Mouse (Mus musculus) heart, embryonic 14.5 days (tissue): ENCODE data around the gene Spryd3. TPM values are rescaled to one million over a fixed set of nuclear protein-coding genes. Genes with fewer than 3 reads are reported as not detected.

Experiments used
- ATAC-seq: fragments of 200-750 bp; cut with Nextera tagmentation; 2 replicates; pipeline ENCODE4 v1.8.0; 2017; ENCODE audit warnings: low read depth, moderate TSS enrichment; ENCODE audit not compliant: insufficient number of reproducible peaks, insufficient read depth, low FRiP score
- H3K27ac ChIP-seq, 2 experiments: fragments of 200-500 bp in 1 of 2; fragments of 300-500 bp in 1 of 2; sonication (generic) in 1 of 2; replicated peaks in 1 of 2; 2 replicates each; pipeline ENCODE4 v1.5.1; 2012 to 2014; ENCODE audit warnings: low read depth in 2 of 2, low read length in 2 of 2, control low read depth in 1 of 2, mild to moderate bottlenecking in 1 of 2, mixed read lengths in 1 of 2; ENCODE audit not compliant: control insufficient read depth in 1 of 2, insufficient read depth in 1 of 2
- H3K27me3 ChIP-seq: fragments of 300-500 bp; sonication (generic); 2 replicates; pipeline ENCODE4 v1.6.1; 2014; ENCODE audit warnings: mild to moderate bottlenecking, low read length, control low read depth; ENCODE audit not compliant: control insufficient read depth, insufficient read depth
- H3K36me3 ChIP-seq: fragments of 300-500 bp; sonication (generic); 2 replicates; pipeline ENCODE4 v1.6.1; 2014; ENCODE audit warnings: mild to moderate bottlenecking, control low read depth, low read length, mixed read lengths; ENCODE audit not compliant: control insufficient read depth, insufficient read depth
- H3K4me1 ChIP-seq, 2 experiments: fragments of 200-500 bp in 1 of 2; fragments of 300-500 bp in 1 of 2; sonication (generic) in 1 of 2; 2 replicates each; pipeline ENCODE4 v1.6.1; 2012 to 2014; ENCODE audit warnings: low read length in 2 of 2, control low read depth in 1 of 2, mixed read lengths in 1 of 2; ENCODE audit not compliant: control insufficient read depth in 2 of 2, insufficient read depth in 2 of 2
- H3K4me2 ChIP-seq: fragments of 300-500 bp; sonication (generic); 2 replicates; pipeline ENCODE4 v1.6.1; 2014; ENCODE audit warnings: mild to moderate bottlenecking, low read length
- H3K4me3 ChIP-seq, 2 experiments: fragments of 200-500 bp in 1 of 2; fragments of 300-500 bp in 1 of 2; sonication (generic) in 1 of 2; 2 replicates each; pipeline ENCODE4 v1.5.1; 2012 to 2014; ENCODE audit warnings: low read length in 2 of 2, mild to moderate bottlenecking in 2 of 2, control low read depth in 1 of 2, low read depth in 1 of 2, moderate library complexity in 1 of 2; ENCODE audit not compliant: control insufficient read depth in 1 of 2, insufficient read depth in 1 of 2
- H3K9ac ChIP-seq: fragments of 300-500 bp; sonication (generic); 2 replicates; pipeline ENCODE4 v1.6.1; 2014; ENCODE audit warnings: mild to moderate bottlenecking, low read length
- H3K9me3 ChIP-seq: fragments of 300-500 bp; sonication (generic); 2 replicates; pipeline ENCODE4 v1.6.1; 2016; ENCODE audit warnings: low read length, control low read depth; ENCODE audit not compliant: control insufficient read depth
- WGBS: fragments of 180-500 bp; shearing (Covaris S2); extraction: QIAGEN DNeasy Blood & Tissue Kit; methylation state at CpG from one replicate; pipeline ENCODE4 v1.1.7; 2014; 5-methylcytosine and 5-hydroxymethylcytosine counted together
- polyA plus RNA-seq: library from polyadenylated mRNA; unstranded; fragments of >200 nt; fragmentation: Nextera tagmentation; extraction: Ambion mirVana; gene quantifications from 2 replicates; pipeline ENCODE4 v1.2.1, GENCODE M21; 2014

Gene Spryd3
- polyA plus RNA-seq, 1 experiment from 2014 or later: 12.4 TPM

DNA sequence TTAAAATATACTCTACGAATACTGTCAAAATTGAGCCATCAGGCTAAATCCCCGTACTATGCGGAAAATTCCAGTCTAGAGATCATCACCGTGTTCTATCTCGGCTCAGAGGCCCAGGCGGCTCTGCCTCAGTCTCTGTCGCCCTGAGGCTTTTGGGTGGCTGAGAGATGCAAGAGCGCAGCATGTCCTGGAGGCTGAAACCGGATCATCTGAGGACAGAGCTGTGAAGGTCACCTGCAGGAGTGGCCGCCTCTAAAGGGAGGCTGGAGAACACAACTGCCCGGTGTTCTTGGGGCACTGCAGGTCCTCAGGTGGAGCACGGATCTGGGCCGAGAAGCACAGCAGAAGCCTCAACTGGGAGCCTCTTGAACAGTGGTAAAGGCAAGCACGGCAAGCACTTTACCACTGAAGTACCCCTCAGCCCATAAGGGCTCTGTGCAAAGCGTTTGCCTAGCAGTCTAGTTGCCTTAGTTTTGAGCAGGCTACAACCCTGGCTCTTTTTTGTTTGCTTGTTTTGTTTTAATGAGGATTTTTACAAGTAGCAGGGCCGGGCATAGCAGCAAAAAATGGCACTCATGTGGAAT is 39.8 kb upstream of the Spryd3 start:
- no peak overlapping the region for H3K4me2 ChIP-seq
- peaks cover 9% of the 10 kb centered on the region; the same call in 1 of the 2 replicates for H3K9me3 ChIP-seq
- H3K4me3 ChIP-seq: no peak overlapping the region
- H3K36me3 ChIP-seq: peaks cover 21% of the 10 kb centered on the region; the same call in 1 of the 2 replicates
- 77% methylated on average over 16 of the region's 16 CpGs for WGBS
- no peak for ATAC-seq
- no peak overlapping the region for H3K9ac ChIP-seq
- no peaks in the 10 kb centered on the region for H3K27me3 ChIP-seq
- no peaks in the 10 kb centered on the region for H3K4me1 ChIP-seq
- H3K27ac ChIP-seq: no peak overlapping the region

DNA sequence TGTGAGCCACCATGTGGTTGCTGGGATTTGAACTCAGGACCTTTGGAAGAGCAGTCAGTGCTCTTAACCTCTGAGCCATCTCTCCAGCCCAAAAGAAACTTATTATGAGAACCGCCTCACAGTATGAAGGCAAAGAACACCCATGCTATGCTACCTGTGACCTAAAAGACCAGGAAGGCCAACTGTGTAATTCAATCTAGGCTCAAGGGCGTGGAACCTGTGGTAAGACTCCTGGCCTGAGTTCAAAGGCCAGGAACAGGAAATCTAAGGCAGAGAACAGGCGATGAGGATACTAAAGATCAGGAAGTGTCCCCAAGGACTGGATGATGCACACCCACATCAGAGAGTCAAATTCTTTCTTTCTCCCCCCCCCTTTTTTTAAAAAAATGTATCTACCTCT is 37.5 kb upstream of the Spryd3 start:
- H3K27ac ChIP-seq: no peak overlapping the region
- no peaks in the 10 kb centered on the region for H3K27me3 ChIP-seq
- H3K4me2 ChIP-seq: no peak overlapping the region
- WGBS: 86% methylated on average over 3 of the region's 3 CpGs
- no peak for ATAC-seq
- H3K36me3 ChIP-seq: peaks cover 17% of the 10 kb centered on the region; the same call in 1 of the 2 replicates
- H3K9me3 ChIP-seq: peaks cover 9% of the 10 kb centered on the region; the same call in 1 of the 2 replicates
- no peak overlapping the region for H3K4me3 ChIP-seq
- H3K9ac ChIP-seq: no peak overlapping the region
- no peaks in the 10 kb centered on the region for H3K4me1 ChIP-seq

DNA sequence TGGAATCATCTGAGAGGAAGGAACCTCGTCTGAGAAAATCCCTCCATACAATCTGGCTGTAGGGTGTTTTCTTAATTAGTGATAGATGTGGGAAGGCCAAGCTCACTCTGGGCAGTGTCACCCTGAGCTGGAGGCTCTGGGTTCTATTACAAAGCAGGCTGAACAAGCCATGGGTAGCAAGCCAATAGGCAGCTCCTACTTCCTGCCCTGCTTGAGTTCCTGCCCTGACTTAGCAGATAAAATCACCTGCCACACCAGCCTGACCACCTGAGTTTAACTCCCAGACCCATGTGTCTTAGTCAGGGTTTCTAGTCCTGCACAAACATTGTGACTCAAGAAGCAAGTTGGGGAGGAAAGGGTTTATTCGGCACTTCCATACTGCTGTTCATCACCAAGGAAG is 33.0 kb upstream of the Spryd3 start:
- ATAC-seq: no peak
- peaks cover 1% of the 10 kb centered on the region; the same call in 1 of the 2 replicates for H3K9me3 ChIP-seq
- H3K36me3 ChIP-seq: no peaks in the 10 kb centered on the region
- H3K4me1 ChIP-seq: peaks cover 6 to 9% of the 10 kb centered on the region in 2 experiments; a peak in 3 of 4 replicates
- H3K9ac ChIP-seq: no peak overlapping the region
- no peak overlapping the region for H3K4me2 ChIP-seq
- WGBS: 71% methylated on average over 2 of the region's 2 CpGs
- H3K4me3 ChIP-seq: no peak overlapping the region
- H3K27ac ChIP-seq: no peak overlapping the region
- no peaks in the 10 kb centered on the region for H3K27me3 ChIP-seq

DNA sequence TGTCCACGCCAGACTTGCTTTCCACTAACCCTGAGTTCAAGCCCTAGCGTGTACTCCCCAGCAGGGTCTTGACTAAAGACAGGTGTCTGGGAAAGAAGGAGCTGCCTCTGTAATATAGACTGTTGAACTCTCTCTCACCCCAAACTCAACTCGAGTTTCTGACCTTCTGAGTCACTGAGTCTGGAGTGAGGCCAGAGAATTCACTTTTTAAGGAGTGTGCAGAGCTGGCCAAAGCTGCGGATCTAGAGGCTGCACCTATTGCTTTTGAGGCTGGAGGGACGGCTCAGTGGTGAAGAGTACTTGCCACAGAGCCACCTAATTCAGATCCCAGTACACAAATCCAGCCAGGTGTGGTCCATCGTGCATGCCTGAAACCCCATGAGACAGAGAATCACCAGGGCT is 31.6 kb upstream of the Spryd3 start:
- ATAC-seq: no peak
- H3K4me3 ChIP-seq: no peak overlapping the region
- H3K9me3 ChIP-seq: no peaks in the 10 kb centered on the region
- no peak overlapping the region for H3K9ac ChIP-seq
- no peak overlapping the region for H3K4me2 ChIP-seq
- H3K27ac ChIP-seq: peak overlapping the region; percentile 6 to 53
- H3K27me3 ChIP-seq: no peaks in the 10 kb centered on the region
- no peaks in the 10 kb centered on the region for H3K36me3 ChIP-seq
- 39% methylated on average over 6 of the region's 6 CpGs for WGBS
- peaks cover 6 to 9% of the 10 kb centered on the region in 2 experiments; a peak in 3 of 4 replicates for H3K4me1 ChIP-seq

DNA sequence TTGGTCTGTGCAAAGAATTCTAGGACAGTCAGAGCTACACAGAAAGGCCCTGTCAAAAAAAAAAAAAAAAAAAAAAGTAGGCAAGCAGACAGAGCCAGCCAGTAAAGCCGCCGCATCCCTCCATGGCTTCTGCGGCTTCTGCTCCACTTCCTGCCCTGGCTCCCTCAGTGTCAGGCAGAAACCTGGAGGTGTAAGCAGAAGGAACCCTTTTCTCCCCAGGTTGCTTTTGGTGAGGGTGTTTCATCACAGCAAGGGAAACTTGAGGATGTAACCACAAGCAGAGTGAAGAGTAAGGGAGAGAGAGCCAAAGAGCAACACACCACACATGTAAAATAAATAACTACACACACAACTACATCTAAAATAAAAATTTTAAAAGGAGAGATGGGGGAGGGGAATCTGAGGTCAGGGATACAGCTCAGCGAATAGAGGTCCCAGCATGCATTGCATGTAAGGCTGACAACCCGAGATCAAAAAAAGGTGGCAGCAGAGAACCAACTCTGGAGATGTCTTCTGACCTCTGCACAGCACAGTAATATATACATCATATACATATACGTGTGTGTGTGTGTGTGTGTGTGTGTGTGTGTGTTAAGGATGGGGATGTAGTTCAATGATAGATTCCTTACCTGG is 29.6 kb upstream of the Spryd3 start:
- WGBS: 47% methylated on average over 6 of the region's 6 CpGs
- no peak overlapping the region for H3K9ac ChIP-seq
- peaks cover 6 to 9% of the 10 kb centered on the region in 2 experiments; a peak in 3 of 4 replicates for H3K4me1 ChIP-seq
- no peaks in the 10 kb centered on the region for H3K9me3 ChIP-seq
- H3K4me3 ChIP-seq: no peak overlapping the region
- no peak overlapping the region for H3K27ac ChIP-seq
- H3K4me2 ChIP-seq: no peak overlapping the region
- H3K36me3 ChIP-seq: no peaks in the 10 kb centered on the region
- ATAC-seq: no peak
- H3K27me3 ChIP-seq: no peaks in the 10 kb centered on the region

DNA sequence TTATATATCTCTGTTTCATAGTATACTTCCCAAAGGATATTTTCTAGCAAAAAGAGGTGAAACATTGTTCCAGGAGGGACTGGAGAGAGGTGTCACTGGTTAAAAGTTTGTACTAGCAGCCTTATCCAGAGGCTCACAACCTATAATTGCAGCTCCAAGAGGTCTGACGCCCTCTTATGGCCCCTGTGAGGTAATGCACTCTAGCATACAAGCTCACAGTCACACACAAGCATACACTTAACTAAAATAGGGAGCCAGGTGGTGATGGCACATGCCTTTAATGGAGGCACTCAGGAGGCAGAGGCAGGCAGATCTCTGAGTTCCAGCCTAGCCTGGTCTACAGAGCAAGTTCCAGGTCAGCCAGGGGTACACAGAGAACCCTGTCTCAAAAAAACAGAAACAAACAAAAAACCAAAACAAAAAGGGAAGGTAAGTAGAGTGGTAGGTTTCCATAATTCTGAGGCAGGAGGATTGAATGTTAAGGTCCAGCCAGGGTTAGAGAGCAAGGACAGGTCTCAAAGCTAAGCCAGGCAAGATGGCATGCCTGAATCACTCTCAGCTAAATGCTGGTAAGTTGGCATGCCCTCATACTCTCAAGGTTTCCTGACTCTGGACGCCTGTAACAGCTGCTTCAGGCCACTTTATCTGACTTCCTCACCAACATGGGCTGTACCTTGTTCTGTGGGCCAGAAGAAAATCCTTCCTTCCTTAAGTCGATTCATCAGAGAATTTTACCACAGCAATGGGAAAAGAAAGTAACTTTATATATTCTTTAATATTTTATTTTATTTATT is 28.1 kb upstream of the Spryd3 start:
- Histone ChIP-seq H3K4me3 (no peak overlapping the region), H3K27me3 (no peaks in the 10 kb centered on the region), H3K9ac (no peak overlapping the region), H3K4me2 (no peak overlapping the region), H3K9me3 (no peaks in the 10 kb centered on the region), H3K36me3 (no peaks in the 10 kb centered on the region), H3K27ac (no peak overlapping the region), H3K4me1 (peaks cover 6 to 9% of the 10 kb centered on the region in 2 experiments; a peak in 3 of 4 replicates)
- ATAC-seq: no peak
- 42% methylated on average over 3 of the region's 3 CpGs for WGBS

DNA sequence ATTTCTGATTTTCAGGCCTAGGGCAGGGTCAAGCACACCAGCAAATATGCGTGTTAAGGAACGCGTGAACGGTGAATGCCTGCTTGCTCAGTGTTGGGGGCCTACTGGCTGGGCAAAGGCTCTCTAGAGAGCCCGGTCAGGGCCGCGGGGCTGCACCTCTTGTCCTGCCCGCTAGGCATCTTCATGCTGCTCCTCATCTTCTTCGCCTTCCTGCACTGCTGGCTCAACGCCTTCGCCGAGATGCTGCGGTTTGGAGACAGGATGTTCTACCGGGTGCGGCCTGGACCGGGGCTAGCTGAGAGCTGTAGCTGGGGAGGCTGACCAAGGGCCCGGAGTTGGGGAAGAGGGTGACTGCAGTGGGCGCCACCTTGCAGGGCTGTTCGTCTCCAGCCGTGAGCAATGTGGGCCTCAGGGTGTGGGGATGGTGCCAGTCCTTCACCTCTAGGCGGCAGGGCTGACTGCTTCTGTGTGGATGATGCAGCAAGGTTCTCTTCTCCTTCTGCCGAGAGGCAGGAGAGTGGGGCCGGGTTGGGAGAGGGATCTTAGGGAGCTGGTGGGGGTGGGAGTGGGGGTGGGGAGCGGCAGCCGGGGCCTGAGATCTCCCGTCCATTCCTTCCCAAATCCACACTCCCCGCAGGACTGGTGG is 24.5 kb upstream of the Spryd3 start:
- no peak overlapping the region for H3K27ac ChIP-seq
- H3K27me3 ChIP-seq: no peaks in the 10 kb centered on the region
- no peaks in the 10 kb centered on the region for H3K9me3 ChIP-seq
- H3K4me1 ChIP-seq: no peaks in the 10 kb centered on the region
- no peak overlapping the region for H3K9ac ChIP-seq
- ATAC-seq: no peak
- H3K4me3 ChIP-seq: no peak overlapping the region
- H3K36me3 ChIP-seq: no peaks in the 10 kb centered on the region
- 42% methylated on average over 25 of the region's 27 CpGs for WGBS
- H3K4me2 ChIP-seq: no peak overlapping the region
